Mouse (Mus musculus) forelimb bud, embryonic 11.5 days (tissue): ENCODE results near the gene Trim41.
A peak's percentile ranks its signal among the peaks of the same experiment; 100 is the strongest.
"Not testable (repeated sequence)": the region's sequence is repeated elsewhere in the genome, so short reads cannot be mapped to it uniquely, and the experiment has no call there.

Experiments used
- DNase-seq: peaks from one replicate; pipeline ENCODE4 v3.0.0-alpha.2; 2012; ENCODE audit warnings: low read depth, low spot score

The Trim41 gene

DNA sequence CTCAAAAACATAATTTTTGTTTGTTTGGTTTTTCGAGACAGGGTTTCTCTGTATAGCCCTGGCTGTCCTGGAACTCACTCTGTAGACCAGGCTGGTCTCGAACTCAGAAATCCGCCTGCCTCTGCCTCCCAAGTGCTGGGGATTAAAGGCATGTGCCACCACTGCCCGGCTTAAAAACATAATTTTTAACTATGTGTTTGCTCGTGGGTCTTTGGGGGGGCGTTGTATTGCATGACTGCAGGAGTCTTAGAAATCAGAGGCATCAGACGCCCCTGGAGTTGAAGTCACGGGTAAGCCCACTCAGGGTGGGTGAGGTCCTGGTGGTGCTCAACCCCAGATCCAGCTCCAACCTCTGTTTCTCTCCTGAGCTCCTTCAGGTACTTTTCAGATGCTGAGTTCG lies 25.3 kb downstream of the Trim41 start:
- not testable (repeated sequence) for DNase-seq

GRCm38 (mm10) chr11:48790946-48791345 lies 26.2 kb downstream of the Trim41 start:
- no peak for DNase-seq

GRCm38 (mm10) chr11:48789973-48790823 lies 27.0 kb downstream of the Trim41 start:
- DNase-seq, result peak; percentile 79

GRCm38 (mm10) chr11:48789215-48789614 lies 27.9 kb downstream of the Trim41 start:
- DNase-seq, result no peak

DNA sequence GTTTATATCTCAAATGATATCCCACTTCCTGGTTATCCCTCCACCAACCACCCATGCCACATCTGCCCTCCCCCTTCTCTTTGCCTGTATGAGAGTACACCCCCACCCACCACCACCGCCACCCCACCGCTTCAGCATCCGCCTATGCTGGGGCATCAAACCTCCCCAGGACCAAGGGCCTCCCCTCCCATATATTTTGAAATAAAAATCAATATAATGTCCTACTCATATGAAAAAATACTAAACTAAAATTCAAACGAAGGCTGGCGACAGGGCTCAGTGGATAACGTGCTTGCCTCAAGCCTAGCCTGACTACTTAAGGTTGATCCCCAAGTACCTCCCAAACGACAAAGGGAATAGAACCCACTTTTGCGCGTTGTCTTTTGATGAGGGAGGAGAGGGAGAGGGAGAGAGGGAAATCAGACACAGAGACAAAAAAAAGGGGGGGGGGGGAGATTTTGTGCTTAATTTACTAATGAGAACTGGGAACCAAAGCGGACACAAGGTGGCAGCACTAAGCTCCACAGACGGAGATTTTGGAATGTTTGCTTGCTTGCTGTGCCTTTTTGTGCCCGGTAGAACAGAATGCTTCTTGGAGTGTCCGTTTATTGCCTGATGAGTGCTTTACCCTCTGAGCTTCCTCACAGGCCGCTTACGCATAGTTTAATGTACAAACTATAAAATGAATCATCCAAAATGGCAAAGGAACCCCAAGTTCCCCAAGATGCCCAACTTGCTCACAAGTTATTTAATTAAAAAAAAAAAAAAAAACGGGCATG lies 28.7 kb downstream of the Trim41 start:
- DNase-seq, result peak; percentile 82

- DNase-seq, result no peak
These were observed 29.5 kb downstream of the Trim41 start for GRCm38 (mm10) chr11:48787455-48788211.

DNA sequence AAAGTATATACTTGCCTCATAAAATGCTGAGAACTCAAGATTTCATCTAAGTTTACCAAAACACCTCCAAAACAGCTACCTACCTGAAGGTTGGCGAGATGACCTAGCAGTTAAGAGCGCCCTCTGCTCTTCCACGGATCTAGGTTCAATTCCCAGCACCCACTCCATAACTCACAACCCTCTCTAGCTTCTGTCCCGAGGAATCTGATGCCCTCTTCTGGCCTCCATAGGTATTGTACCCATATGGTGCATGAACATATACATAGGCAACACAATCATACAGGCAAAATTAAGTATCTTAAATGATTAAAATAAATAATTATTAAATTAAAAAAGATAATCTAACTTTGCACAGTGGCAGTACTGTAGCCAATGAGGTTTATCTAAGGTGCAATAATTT lies 34.9 kb downstream of the Trim41 start:
- DNase-seq, result no peak

DNA sequence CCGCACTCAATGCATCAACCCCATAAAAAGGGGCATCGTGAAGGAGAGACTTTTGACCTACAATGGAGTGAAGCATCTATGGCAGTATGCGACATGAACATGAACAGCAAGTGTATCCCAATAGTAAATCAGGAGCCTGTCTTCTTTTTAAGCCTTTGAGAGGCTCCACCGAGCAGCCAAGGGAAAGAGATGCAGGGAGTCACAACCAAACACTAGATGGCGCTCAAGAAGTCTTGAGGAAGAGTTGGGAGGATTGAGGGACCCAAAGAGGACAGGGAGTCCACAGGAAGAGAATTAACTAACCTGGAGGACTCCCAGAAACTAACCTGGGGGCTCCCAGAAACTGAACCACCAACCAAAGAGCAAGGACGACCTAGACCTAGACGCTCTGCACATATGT lies 37.7 kb downstream of the Trim41 start:
- peak; percentile 30 for DNase-seq

GRCm38 (mm10) chr11:48777303-48777702 lies 39.9 kb downstream of the Trim41 start:
- DNase-seq, result no peak

GRCm38 (mm10) chr11:48776664-48777063 lies 40.5 kb downstream of the Trim41 start:
- no peak for DNase-seq

GRCm38 (mm10) chr11:48775483-48775882 lies 41.7 kb downstream of the Trim41 start:
- DNase-seq, result peak; percentile 84

DNA sequence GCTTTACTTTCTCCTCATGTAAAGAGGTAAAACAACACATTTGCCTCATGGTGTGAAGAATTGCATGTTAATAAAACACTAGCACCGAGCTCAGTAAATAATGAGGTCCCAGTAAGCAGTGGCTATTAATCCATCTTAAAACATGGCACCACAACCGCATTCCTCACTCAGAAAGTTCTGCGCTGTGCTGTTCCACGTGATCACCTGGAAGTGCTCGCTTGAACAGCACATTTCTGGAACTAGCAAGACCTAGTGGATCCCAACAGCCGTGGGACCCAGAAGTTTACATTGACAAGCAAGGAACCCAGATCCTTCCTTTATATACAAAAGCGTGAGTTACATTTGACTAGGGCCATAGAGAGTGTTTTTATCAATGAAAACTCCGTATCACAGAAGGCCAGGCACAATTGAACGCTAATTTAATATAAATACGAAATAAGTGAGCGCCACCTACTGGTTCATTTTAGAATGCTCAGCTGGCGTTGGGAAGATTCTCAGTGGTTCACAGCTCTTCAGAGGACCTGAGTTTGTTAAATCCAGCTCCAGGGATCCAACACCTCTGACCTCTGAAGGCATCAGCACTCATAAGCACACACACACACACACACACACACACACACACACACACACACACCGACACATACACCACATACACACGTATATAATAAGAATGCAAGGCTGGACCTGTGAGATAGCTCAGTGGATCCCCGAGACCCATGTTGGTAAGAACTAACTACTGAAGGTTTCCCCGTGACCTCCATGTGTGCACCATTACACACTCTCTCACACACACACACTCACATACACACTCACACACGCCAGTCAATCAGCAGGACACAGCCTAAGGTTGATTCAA lies 42.5 kb downstream of the Trim41 start:
- DNase-seq, result peak; percentile 56

DNA sequence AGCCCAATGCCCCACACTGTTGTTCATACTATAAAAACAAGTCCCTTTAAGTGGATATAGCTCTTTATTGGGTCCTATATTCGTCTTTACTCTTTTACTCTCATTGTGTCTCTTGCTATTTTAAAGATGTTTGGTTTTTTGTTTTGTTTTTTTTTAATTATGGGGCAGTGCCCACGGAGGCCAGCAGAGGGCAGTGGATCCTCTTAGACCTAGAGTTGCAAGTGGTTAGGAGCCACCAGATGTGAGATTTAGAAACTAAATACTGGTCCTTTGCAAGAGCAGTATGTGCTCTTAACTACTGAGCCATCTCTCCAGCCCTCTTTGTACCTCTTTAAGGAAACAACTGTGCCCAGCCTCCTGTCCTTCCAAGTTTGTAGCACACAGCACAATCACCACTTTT lies 45.5 kb downstream of the Trim41 start:
- DNase-seq, result peak; percentile 48

GRCm38 (mm10) chr11:48767195-48767876 lies 49.8 kb downstream of the Trim41 start:
- DNase-seq, result no peak

DNA sequence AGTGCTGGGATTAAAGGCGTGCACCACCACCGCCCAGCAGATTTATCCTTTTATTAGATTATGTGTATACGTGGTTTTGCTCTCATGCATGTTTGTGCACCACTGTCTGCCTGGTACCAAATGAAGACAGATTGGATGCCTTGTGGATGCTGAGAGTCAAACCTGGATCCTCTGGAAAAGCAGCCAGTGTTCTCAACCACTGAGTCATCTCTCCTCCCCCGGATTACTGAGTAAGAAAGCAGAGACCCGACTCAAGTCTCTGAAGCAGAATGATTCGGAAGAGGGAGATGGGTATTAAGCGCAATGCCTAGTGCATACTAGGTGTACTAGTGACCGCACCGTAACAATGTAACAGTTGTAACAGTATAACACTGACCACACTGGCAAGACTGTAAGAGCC lies 53.0 kb downstream of the Trim41 start:
- DNase-seq, result no peak

DNA sequence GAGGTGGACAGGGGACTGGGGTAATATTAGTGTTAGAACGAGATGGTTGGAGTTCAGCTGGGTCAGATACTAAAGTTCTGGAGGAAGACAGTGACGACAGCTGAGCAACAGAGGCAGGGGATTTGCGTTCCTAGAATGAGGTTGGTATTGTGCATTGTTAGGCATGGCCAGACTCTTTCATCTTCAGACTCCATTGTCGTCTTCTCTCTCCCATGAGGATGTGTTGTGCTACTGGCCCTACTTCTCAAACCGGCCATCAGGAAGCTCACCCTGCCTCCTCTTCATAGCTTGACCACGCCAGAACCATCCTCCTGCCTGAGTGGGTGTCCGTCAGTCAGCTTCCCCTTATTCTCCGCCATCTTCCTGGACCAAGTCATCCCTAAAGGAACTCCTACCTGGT lies 58.1 kb downstream of the Trim41 start:
- DNase-seq, result no peak
